Mouse (Mus musculus): ENCODE results near the gene Cavin1. TPM values are rescaled to one million over a fixed set of nuclear protein-coding genes. Genes with fewer than 3 reads are reported as not detected.

Cavin1 gene
- polyA plus RNA-seq, 1 experiment from 2014 or later: 51.4 TPM

DNA sequence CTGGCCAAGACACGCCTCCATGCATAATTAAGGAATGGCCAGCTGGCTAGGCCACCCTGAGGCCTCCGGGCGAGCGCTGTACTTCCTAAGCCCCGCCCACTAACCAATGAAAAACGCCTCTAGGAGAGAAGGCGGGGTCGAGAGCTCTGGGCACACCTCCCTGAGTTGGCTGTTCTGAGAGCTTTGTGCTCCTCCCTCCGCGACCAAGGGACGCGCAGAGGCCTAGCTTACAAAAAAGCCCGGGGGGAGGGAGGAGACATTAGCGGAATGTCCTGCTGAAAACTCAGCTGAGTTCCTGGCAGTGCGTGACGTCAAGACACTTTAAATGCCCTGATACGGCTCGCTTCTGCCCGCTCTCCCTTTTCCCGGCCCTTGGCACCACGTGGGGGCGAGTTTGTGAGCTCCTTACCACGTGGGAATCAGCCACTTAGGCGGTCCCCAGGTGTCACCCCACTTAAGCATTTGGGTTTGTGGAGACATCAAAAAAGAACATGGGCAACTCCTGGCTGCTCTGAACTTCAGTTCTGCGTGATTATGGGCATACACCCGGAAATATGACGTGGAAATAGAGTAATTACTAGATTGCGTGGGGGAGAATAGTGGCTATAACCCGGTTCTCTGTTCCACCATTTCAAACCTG is 31.1 kb downstream of the Cavin1 start, which contains the start of gene Stat3:
Stat3 (minus strand) TSS at position 29 of the 640 bp plus-strand sequence.
- H3K27ac ChIP-seq: peak within 1 kb of the TSS; percentile 69
- 1% methylated on average over 29 of the region's 29 CpGs for WGBS
- peak; percentile 99 for ATAC-seq (ENCODE audit: low FRiP score)
- no peaks in the 10 kb centered on the region for H3K27me3 ChIP-seq
- H3K4me3 ChIP-seq: peak within 1 kb of the TSS; percentile 77
- H3K4me2 ChIP-seq (replicated peaks): peak within 1 kb of the TSS; percentile 72
- no peaks in the 10 kb centered on the region for H3K36me3 ChIP-seq
- peak within 1 kb of the TSS; percentile 75 for H3K9ac ChIP-seq
- no peaks in the 10 kb centered on the region for H3K9me3 ChIP-seq (replicated peaks)
- peaks cover 14% of the 10 kb centered on the region for H3K4me1 ChIP-seq

DNA sequence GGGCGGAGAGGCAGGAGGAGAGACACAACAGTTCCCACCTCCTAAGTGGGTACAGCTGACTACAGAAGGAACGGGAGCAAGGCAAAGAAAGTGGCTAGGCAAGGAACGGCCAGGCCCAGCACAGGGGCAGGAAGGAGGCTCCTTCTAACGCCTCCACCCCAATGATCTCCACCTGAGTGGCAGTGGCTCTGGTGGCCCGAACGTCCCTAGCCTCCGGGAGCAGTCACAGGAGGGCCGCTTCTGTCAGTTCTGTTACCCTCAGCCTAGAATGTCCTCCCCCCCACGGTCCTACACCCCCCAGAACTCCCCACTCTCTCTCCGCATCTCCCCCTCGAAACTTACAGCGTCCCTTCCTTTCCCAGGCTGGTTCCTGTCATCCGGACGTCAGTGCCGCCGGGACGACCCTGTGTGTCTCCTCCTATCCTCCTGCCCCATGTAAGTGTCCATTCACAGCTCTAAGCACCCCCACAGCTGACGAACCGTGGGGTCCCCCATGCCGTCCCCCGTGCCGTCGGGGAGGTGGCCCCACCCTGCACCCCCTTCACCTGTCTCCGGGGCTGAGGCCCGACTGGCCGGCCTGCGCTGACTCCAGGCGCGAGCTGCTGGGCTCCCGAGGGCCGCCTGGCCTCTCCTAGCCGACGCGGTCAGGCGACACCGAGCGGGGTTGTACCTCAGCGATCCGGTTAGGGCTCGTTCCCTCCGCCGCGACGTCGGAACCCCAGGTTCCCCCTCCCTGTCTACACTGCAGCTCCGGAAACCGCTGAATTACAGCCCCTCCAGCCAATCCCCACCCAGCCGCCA is 31.8 kb downstream of the Cavin1 start:
- no peaks in the 10 kb centered on the region for H3K9me3 ChIP-seq (replicated peaks)
- no peaks in the 10 kb centered on the region for H3K36me3 ChIP-seq
- H3K4me3 ChIP-seq: peak overlapping the region; percentile 77
- peaks cover 14% of the 10 kb centered on the region for H3K4me1 ChIP-seq
- H3K27ac ChIP-seq: peak overlapping the region; percentile 69
- peak overlapping the region; percentile 69 for H3K4me2 ChIP-seq (replicated peaks)
- ATAC-seq (ENCODE audit: low FRiP score): peak; percentile 64
- no peaks in the 10 kb centered on the region for H3K27me3 ChIP-seq
- under 1% methylated on average over 47 of the region's 48 CpGs for WGBS
- H3K9ac ChIP-seq: peak overlapping the region; percentile 75

DNA sequence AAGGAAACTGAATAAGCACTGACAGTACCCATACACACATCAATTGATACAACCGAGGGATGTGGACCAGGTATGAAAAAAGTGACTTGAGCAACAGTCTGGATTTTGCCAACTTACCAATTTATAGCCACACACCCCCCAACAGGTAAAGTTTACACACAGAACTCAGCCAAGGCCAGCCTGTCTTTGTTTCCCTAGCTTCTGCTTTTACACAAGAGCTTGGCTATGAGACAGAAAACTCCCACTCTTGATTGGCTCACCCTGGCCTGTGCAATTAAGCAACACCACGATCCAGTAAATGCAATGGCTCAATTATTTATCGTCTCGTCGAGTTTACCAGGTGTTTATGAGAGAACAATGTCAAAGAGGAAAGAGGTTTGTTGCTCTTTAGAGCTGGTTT is 32.6 kb downstream of the Cavin1 start:
- peak overlapping the region; percentile 69 for H3K4me2 ChIP-seq (replicated peaks)
- H3K9me3 ChIP-seq (replicated peaks): no peaks in the 10 kb centered on the region
- H3K9ac ChIP-seq: no peak overlapping the region
- no peaks in the 10 kb centered on the region for H3K36me3 ChIP-seq
- H3K27ac ChIP-seq: no peak overlapping the region
- ATAC-seq (ENCODE audit: low FRiP score): no peak
- WGBS: 36% methylated on average over 5 of the region's 5 CpGs
- peaks cover 14% of the 10 kb centered on the region for H3K4me1 ChIP-seq
- no peaks in the 10 kb centered on the region for H3K27me3 ChIP-seq
- peak overlapping the region; percentile 77 for H3K4me3 ChIP-seq

DNA sequence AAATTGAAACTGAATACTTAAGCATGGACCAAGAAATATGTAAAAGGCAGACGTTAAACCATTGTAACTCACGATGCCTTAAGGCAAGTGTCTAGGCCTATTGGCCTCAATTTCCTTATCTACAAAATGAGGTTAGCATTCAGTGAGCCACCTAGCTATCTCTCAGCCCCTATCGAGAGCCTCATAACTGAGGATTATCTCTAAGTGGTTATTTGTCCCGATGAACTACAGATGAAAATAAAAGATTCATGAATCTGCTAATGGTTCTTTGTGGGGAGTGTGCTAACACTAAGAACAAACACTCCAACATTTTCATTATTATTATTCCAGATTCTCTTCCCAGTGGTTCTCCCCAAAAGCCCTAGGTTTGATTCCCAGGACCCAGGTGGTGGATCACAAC is 33.4 kb downstream of the Cavin1 start:
- no peaks in the 10 kb centered on the region for H3K36me3 ChIP-seq
- H3K4me2 ChIP-seq (replicated peaks): peak overlapping the region; percentile 69
- no peak for ATAC-seq (ENCODE audit: low FRiP score)
- H3K4me1 ChIP-seq: peaks cover 14% of the 10 kb centered on the region
- no peak overlapping the region for H3K27ac ChIP-seq
- WGBS: 78% methylated on average over 4 of the region's 4 CpGs
- no peaks in the 10 kb centered on the region for H3K9me3 ChIP-seq (replicated peaks)
- H3K4me3 ChIP-seq: no peak overlapping the region
- 0 out of 2 replicates have a peak overlapping the region, but pooled peaks have one; percentile 8 for H3K9ac ChIP-seq
- no peaks in the 10 kb centered on the region for H3K27me3 ChIP-seq

DNA sequence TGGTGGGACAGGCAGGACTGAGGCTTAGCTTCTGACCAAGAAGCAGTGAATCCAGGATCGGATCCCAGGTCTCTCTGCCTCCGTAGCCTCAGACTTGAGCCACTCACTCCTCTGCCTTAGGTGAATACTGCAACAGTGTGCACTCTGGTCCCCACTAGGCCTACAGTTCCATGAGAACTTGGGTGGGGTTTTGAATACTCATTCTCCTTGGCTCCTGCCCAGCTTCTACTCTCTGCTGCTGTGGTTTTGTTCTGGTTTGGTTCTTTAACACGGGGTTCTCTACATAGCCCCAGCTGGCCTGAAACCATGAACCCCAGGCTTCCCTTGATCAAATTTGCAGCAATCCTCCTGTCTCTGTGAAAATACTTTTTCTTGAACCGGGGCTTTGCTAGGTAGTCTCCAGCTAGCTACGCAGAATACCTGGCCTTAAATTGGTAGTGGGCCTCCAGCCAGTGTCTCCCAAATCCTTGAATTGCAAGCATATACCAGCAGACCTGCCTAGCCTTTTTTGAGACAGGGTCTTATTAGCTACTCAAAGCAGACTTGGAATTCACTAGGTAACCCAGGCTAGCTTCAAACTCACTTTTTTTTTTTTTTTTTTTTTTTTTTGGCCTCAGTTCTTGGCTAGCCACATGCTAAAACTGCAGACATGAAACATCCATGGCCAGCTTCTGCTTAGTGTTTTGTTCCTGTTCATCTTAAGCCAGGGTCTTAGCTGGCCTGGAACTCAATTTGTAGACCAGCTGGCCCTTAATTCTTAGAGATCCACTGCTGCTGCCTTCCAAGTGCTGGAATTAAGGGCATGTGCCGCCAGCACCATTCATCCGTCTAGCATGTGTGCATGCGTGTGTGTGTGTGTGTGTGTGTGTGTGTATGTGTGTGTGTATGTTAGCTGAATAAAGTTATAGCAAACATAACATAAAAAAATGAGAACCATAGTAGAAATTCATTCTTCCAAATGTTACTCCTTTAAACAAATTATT is 35.0 kb downstream of the Cavin1 start:
- no peak for ATAC-seq (ENCODE audit: low FRiP score)
- no peaks in the 10 kb centered on the region for H3K36me3 ChIP-seq
- H3K27me3 ChIP-seq: no peaks in the 10 kb centered on the region
- H3K27ac ChIP-seq: no peak overlapping the region
- no peaks in the 10 kb centered on the region for H3K9me3 ChIP-seq (replicated peaks)
- WGBS: 89% methylated on average over 8 of the region's 8 CpGs
- H3K4me2 ChIP-seq (replicated peaks): no peak overlapping the region
- no peak overlapping the region for H3K9ac ChIP-seq
- no peak overlapping the region for H3K4me3 ChIP-seq
- peaks cover 14% of the 10 kb centered on the region for H3K4me1 ChIP-seq

DNA sequence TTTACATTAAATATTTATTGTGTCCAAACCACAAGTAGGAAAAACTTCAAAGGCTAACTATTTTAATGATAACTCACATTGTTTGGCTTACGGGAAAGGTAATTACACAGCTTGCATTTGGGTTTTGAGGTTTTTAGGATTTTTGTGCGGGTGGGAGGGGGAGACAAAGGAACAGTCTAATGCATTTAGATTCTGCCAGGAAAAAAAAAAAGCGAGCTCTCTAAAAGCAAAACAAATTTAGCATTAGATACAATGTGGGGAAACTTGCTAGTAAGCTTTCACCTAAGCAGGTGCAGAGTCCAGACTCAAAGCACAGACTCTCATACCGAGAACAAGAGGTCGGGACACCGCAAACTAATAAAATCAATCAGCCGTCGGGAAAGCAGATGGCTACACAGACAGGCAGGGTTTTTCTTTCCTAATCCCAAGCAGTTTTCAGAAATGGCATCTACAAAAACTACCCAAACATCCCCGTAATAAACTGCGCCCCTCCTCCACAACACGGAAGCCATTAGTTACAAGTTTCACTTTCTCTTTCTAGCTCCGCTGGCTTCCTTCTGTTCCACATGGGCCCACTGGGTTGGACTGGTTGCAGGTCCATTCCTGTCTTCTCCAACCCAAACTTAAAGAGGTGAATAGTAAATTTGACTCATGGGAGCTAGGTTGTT is 39.3 kb downstream of the Cavin1 start:
- no peaks in the 10 kb centered on the region for H3K4me1 ChIP-seq
- no peak overlapping the region for H3K4me3 ChIP-seq
- no peak overlapping the region for H3K27ac ChIP-seq
- 74% methylated on average over 12 of the region's 12 CpGs for WGBS
- no peak for ATAC-seq (ENCODE audit: low FRiP score)
- H3K4me2 ChIP-seq (replicated peaks): no peak overlapping the region
- no peaks in the 10 kb centered on the region for H3K36me3 ChIP-seq
- H3K27me3 ChIP-seq: no peaks in the 10 kb centered on the region
- H3K9me3 ChIP-seq (replicated peaks): no peaks in the 10 kb centered on the region
- H3K9ac ChIP-seq: no peak overlapping the region

DNA sequence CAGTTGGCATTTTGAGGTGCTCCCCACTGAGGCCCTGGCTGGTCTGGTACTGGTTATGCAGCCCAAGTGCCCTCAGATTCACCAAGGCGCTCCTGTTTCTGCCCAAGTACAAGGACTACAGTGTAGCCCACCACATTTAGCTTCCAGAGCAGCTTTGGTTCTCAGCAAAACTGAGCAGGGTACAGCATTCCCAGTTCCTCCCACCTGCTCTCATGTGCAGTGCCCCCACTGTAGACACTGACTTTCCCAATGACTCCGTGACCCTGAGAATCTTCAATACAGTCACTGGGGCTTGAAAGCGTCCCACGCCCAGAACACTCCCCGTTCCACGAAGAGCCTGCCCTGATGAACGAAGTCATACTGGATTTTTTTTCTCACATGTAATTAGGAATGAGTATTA is 40.1 kb downstream of the Cavin1 start:
- H3K27ac ChIP-seq: no peak overlapping the region
- no peaks in the 10 kb centered on the region for H3K27me3 ChIP-seq
- H3K4me1 ChIP-seq: no peaks in the 10 kb centered on the region
- WGBS: 78% methylated on average over 7 of the region's 7 CpGs
- no peak overlapping the region for H3K4me3 ChIP-seq
- no peak overlapping the region for H3K4me2 ChIP-seq (replicated peaks)
- ATAC-seq (ENCODE audit: low FRiP score): no peak
- H3K9me3 ChIP-seq (replicated peaks): no peaks in the 10 kb centered on the region
- no peak overlapping the region for H3K9ac ChIP-seq
- H3K36me3 ChIP-seq: no peaks in the 10 kb centered on the region

DNA sequence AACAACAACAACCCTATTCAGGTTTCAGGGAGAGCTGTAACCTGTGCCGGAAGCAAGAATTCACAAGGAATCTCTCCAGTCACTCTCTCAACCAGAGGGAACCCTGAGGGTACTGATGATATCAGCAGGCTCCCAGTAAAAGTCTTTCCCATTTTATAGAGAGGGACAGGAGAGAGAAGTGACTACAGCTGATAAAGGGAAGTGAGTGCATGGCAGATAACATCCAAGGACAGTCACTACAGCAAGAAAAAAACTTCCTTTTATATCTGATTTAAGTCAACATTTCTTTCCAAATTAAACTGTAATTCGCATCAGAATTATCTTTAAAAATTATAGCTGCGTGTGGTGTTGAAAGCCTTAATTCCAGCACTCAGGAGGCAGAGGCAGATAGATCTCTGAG is 43.3 kb downstream of the Cavin1 start:
- no peak for ATAC-seq (ENCODE audit: low FRiP score)
- H3K4me2 ChIP-seq (replicated peaks): no peak overlapping the region
- WGBS: 85% methylated on average over 3 of the region's 3 CpGs
- no peak overlapping the region for H3K9ac ChIP-seq
- no peak overlapping the region for H3K4me3 ChIP-seq
- no peaks in the 10 kb centered on the region for H3K4me1 ChIP-seq
- no peaks in the 10 kb centered on the region for H3K27me3 ChIP-seq
- no peak overlapping the region for H3K27ac ChIP-seq
- H3K36me3 ChIP-seq: no peaks in the 10 kb centered on the region
- H3K9me3 ChIP-seq (replicated peaks): no peaks in the 10 kb centered on the region

DNA sequence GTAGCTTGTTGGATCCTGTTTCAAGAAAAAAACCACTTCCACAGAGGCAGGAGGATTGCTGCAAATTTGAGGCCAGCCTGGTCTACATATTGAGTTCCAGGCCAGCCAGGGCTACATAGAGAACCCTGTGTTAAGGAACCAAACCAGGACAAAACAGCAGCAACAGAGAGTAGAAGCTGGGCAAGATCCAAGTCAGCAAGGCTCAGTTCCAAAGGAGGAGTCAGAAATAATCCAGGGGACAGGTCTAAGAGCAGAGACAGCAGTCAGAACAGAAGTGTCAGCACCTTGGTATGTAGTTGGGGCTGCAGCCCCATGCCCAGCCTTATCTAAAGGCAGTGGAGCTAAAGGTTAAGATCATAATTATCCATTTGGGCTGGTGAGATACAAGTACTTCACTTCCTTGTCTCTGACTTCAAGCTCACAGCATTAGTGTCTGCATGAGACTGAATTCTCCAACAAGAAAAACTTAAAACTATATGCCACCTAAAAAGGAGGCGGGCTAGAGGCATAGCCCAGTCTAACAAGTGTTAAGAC is 46.2 kb downstream of the Cavin1 start:
- no peak overlapping the region for H3K4me3 ChIP-seq
- no peak overlapping the region for H3K4me2 ChIP-seq (replicated peaks)
- no peak overlapping the region for H3K9ac ChIP-seq
- no peak for ATAC-seq (ENCODE audit: low FRiP score)
- no peaks in the 10 kb centered on the region for H3K9me3 ChIP-seq (replicated peaks)
- WGBS: 88% methylated on average over 1 of the region's 1 CpGs
- H3K27ac ChIP-seq: no peak overlapping the region
- H3K4me1 ChIP-seq: no peaks in the 10 kb centered on the region
- no peaks in the 10 kb centered on the region for H3K36me3 ChIP-seq
- H3K27me3 ChIP-seq: no peaks in the 10 kb centered on the region

DNA sequence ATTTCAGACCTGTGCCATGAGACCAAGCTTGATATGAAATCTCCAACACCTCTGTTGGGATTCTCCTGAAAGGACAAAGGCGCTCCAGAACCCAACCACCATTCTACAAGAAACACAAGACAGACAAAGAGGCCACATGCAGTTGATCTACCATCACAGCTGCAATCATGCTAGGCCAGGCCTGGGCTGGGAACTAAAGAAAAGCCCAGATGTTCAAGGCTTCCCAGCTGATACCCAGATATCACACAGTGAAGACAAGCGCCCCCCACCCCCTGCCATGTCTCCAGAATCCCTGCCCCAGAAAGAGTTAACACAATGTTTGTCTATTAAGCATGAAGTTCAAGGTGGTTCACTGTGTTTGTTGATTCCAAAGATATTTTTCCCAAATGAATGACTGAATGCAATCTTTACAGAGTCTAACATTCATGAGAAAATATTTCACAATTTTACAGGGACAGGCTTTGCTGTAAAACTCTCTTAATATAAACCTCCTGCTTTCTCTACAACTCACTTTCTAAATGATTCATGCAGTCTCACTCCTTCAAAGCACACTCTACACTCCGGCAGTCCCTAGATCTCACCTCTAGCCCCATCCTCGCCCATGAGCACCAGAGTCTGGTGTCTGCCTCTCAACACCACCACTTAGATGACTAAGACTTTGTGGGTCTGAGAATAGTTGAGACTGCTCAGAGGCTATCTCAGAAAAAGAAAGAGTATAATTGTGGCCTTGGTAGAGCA is 49.6 kb downstream of the Cavin1 start:
- no peak overlapping the region for H3K9ac ChIP-seq
- 84% methylated on average over 4 of the region's 4 CpGs for WGBS
- H3K9me3 ChIP-seq (replicated peaks): no peaks in the 10 kb centered on the region
- H3K4me1 ChIP-seq: no peaks in the 10 kb centered on the region
- no peaks in the 10 kb centered on the region for H3K27me3 ChIP-seq
- no peak overlapping the region for H3K27ac ChIP-seq
- H3K4me3 ChIP-seq: no peak overlapping the region
- no peak for ATAC-seq (ENCODE audit: low FRiP score)
- no peaks in the 10 kb centered on the region for H3K36me3 ChIP-seq
- no peak overlapping the region for H3K4me2 ChIP-seq (replicated peaks)

DNA sequence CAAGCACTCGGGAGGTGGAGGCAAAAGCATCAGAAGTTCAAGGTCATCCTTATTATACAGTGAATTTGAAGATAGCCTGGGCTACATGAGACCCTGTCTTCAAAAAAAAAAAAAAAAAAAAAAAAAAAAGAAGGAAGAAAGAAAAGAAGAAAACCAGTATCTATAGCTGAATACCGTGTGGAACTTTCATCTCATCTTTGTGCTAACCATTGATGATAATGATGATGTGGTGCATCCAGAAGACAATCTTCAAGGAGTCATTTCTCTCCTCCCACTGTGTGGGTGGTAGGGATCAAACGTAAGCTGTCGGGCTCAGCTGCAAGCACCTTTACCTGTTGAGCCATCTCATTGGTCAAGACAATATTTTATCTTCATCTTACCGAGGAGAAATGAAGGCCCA is 52.7 kb downstream of the Cavin1 start:
- Histone ChIP-seq H3K9me3 (replicated peaks) (no peaks in the 10 kb centered on the region), H3K27ac (no peak overlapping the region), H3K9ac (no peak overlapping the region), H3K4me3 (no peak overlapping the region), H3K36me3 (no peaks in the 10 kb centered on the region), H3K4me2 (replicated peaks) (no peak overlapping the region), H3K4me1 (no peaks in the 10 kb centered on the region), H3K27me3 (no peaks in the 10 kb centered on the region)
- ATAC-seq (ENCODE audit: low FRiP score): no peak
- WGBS: 92% methylated on average over 5 of the region's 5 CpGs

All from hindbrain, embryonic 12.5 days (tissue).